7 mouse cellular contexts compared by ENCODE assay signal in the genomic region with DNA sequence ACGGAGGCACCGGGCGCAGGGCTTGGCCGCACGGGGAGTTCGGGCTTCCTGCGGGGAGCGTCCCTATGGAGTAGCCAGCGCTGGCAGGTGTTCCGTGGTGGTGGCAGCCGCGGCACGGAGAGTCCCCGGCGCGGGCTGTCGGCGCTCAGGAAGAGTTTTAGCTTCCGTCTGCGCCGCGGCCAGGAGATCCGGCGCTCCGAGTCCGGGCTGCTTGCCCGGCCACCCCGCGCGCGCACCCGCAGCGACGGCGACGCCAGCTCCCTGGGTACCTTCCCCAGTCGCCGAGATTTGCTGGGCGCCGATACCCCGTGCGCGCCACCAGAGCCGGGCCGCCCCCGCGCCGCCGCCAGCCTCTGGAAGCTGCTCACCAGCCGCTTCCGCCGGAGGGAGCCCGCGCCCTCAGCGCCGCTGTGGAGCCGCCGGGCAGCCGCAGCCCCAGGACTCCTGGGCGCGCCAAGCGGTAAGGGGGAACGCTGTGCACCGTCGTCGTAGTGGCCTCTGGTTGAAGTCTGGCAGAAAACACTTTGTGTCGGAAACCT. TPM values are rescaled to one million over a fixed set of nuclear protein-coding genes. Genes with fewer than 3 reads are reported as not detected.
DNase-seq lines count a peak whose midpoint lies in the region; ATAC-seq and TF ChIP-seq lines count a peak whose summit lies in the region.

No protein-coding gene starts in this region.

- TF ChIP-seq EP300 in stomach, postnatal 0 days (optimal IDR thresholded peaks at IDR 0.05), result no peak

- peaks cover 40% of the 10 kb centered on the region for H3K36me3 ChIP-seq in E14TG2a.4 (ENCODE audit: insufficient read depth, low read length)
- H3K36me3 ChIP-seq in forebrain, postnatal 0 days (ENCODE audit: insufficient read depth), result peaks cover 33% of the 10 kb centered on the region
- H3K36me3 ChIP-seq in hindbrain, embryonic 16.5 days (ENCODE audit: control insufficient read depth, insufficient read depth, low read length), result peaks cover 15% of the 10 kb centered on the region
- peaks cover 47% of the 10 kb centered on the region for H3K36me3 ChIP-seq in limb, embryonic 12.5 days
- peaks cover 22% of the 10 kb centered on the region for H3K36me3 ChIP-seq in midbrain, embryonic 16.5 days (ENCODE audit: control insufficient read depth, insufficient read depth, low read length)
- peaks cover 28% of the 10 kb centered on the region for H3K36me3 ChIP-seq in stomach, postnatal 0 days (ENCODE audit: control insufficient read depth, insufficient read depth, low read length)

- no peaks in the 10 kb centered on the region for H3K9me3 ChIP-seq in E14TG2a.4 (ENCODE audit: low read length)
- H3K9me3 ChIP-seq in forebrain, postnatal 0 days (ENCODE audit: low read length), result no peaks in the 10 kb centered on the region
- no peaks in the 10 kb centered on the region for H3K9me3 ChIP-seq in hindbrain, embryonic 16.5 days (ENCODE audit: control insufficient read depth, low read length)
- H3K9me3 ChIP-seq in limb, embryonic 12.5 days, result no peaks in the 10 kb centered on the region
- H3K9me3 ChIP-seq in midbrain, embryonic 16.5 days (replicated peaks; ENCODE audit: control insufficient read depth, low read length, poor library complexity, severe bottlenecking), result no peaks in the 10 kb centered on the region
- H3K9me3 ChIP-seq in stomach, postnatal 0 days (ENCODE audit: control insufficient read depth, low read length), result no peaks in the 10 kb centered on the region

- ATAC-seq in activated CD4-positive, CD25-positive, alpha-beta regulatory T cell, adult 4 months, result peak; percentile 34
- peak; percentile 73 for ATAC-seq in forebrain, postnatal 0 days
- no peak for ATAC-seq in hindbrain, embryonic 16.5 days
- ATAC-seq in limb, embryonic 12.5 days (ENCODE audit: insufficient number of reproducible peaks, insufficient read depth, low FRiP score, low TSS enrichment, low read depth), result no peak
- ATAC-seq in midbrain, embryonic 16.5 days, result no peak
- peak; percentile 17; the same call in 1 of the 2 replicates for ATAC-seq in stomach, postnatal 0 days (ENCODE audit: low FRiP score, low TSS enrichment)

- peak overlapping the region; percentile 60 for H3K4me2 ChIP-seq in forebrain, postnatal 0 days (ENCODE audit: low read depth)
- H3K4me2 ChIP-seq in hindbrain, embryonic 16.5 days (ENCODE audit: low read length), result peak overlapping the region; percentile 51
- H3K4me2 ChIP-seq in limb, embryonic 12.5 days, result peak overlapping the region; percentile 89
- H3K4me2 ChIP-seq in midbrain, embryonic 16.5 days (ENCODE audit: low read length), result peak overlapping the region; percentile 54
- peak overlapping the region; percentile 70 for H3K4me2 ChIP-seq in stomach, postnatal 0 days (replicated peaks; ENCODE audit: low read depth)

- TF ChIP-seq CTCF in E14TG2a.4 (conservative IDR thresholded peaks at IDR 0.05; ENCODE audit: low read length), result no peak
- peak; percentile 37 for TF ChIP-seq CTCF in forebrain, postnatal 0 days (IDR thresholded peaks at IDR 0.05; ENCODE audit: low read depth)
- peak; percentile 39 for TF ChIP-seq CTCF in stomach, postnatal 0 days (IDR thresholded peaks at IDR 0.05; ENCODE audit: low read depth)

- H3K9ac ChIP-seq in forebrain, postnatal 0 days, result 0 out of 2 replicates have a peak overlapping the region, but pooled peaks have one; percentile 25
- H3K9ac ChIP-seq in hindbrain, embryonic 16.5 days (ENCODE audit: low read depth, low read length), result peak overlapping the region; percentile 55
- H3K9ac ChIP-seq in limb, embryonic 12.5 days (replicated peaks), result peak overlapping the region; percentile 73
- peak overlapping the region; percentile 60 for H3K9ac ChIP-seq in midbrain, embryonic 16.5 days (ENCODE audit: low read depth, low read length)
- H3K9ac ChIP-seq in stomach, postnatal 0 days (ENCODE audit: low read length), result peak overlapping the region; percentile 72

- peaks cover 26% of the 10 kb centered on the region for H3K27me3 ChIP-seq in E14TG2a.4 (ENCODE audit: insufficient read depth, low read length)
- H3K27me3 ChIP-seq in forebrain, postnatal 0 days (ENCODE audit: insufficient read depth, low read length), result no peaks in the 10 kb centered on the region
- peaks cover 2% of the 10 kb centered on the region; the same call in 1 of the 2 replicates for H3K27me3 ChIP-seq in hindbrain, embryonic 16.5 days (replicated peaks; ENCODE audit: control insufficient read depth, insufficient read depth, low read length)
- peaks cover 32% of the 10 kb centered on the region for H3K27me3 ChIP-seq in limb, embryonic 12.5 days
- H3K27me3 ChIP-seq in midbrain, embryonic 16.5 days (ENCODE audit: control insufficient read depth, insufficient read depth, low read depth, low read length), result no peaks in the 10 kb centered on the region; the same call in none of the 2 replicates
- no peaks in the 10 kb centered on the region for H3K27me3 ChIP-seq in stomach, postnatal 0 days (ENCODE audit: control insufficient read depth, insufficient read depth, low read length)

- H3K4me1 ChIP-seq in E14TG2a.4 (replicated peaks; ENCODE audit: low read depth, low read length), result peaks cover 63% of the 10 kb centered on the region
- H3K4me1 ChIP-seq in forebrain, postnatal 0 days (ENCODE audit: insufficient read depth), result no peaks in the 10 kb centered on the region
- peaks cover 26% of the 10 kb centered on the region for H3K4me1 ChIP-seq in hindbrain, embryonic 16.5 days (ENCODE audit: control insufficient read depth, insufficient read depth, low read depth, low read length)
- peaks cover 39% of the 10 kb centered on the region for H3K4me1 ChIP-seq in limb, embryonic 12.5 days (replicated peaks)
- peaks cover 21% of the 10 kb centered on the region for H3K4me1 ChIP-seq in midbrain, embryonic 16.5 days (ENCODE audit: control insufficient read depth, insufficient read depth, low read length)
- H3K4me1 ChIP-seq in stomach, postnatal 0 days (replicated peaks; ENCODE audit: control insufficient read depth, insufficient read depth), result 0 out of 2 replicates have a peak, but pooled peaks cover 3% of the 10 kb centered on the region

- H3K4me3 ChIP-seq in E14TG2a.4 (replicated peaks; ENCODE audit: low read length), result peak overlapping the region; percentile 83
- peak overlapping the region; percentile 29 for H3K4me3 ChIP-seq in forebrain, postnatal 0 days (ENCODE audit: low read depth, low read length)
- H3K4me3 ChIP-seq in hindbrain, embryonic 16.5 days (ENCODE audit: low read length), result peak overlapping the region; percentile 30
- H3K4me3 ChIP-seq in limb, embryonic 12.5 days (replicated peaks), result peak overlapping the region; percentile 52
- H3K4me3 ChIP-seq in midbrain, embryonic 16.5 days (ENCODE audit: low read depth, low read length), result peak overlapping the region; percentile 31
- peak overlapping the region; percentile 53 for H3K4me3 ChIP-seq in stomach, postnatal 0 days (ENCODE audit: low read depth, low read length)

- WGBS in forebrain, postnatal 0 days, result 6% methylated on average over 64 of the region's 67 CpGs
- 3% methylated on average over 53 of the region's 67 CpGs for WGBS in hindbrain, embryonic 16.5 days
- 2% methylated on average over 58 of the region's 67 CpGs for WGBS in limb, embryonic 12.5 days
- 5% methylated on average over 65 of the region's 67 CpGs for WGBS in midbrain, embryonic 16.5 days
- 14% methylated on average over 45 of the region's 67 CpGs for WGBS in stomach, postnatal 0 days

- DNase-seq in forebrain, postnatal 0 days, result peak; percentile 69
- DNase-seq in stomach, postnatal 0 days (ENCODE audit: low spot score), result peak; percentile 73

- H3K27ac ChIP-seq in forebrain, postnatal 0 days (ENCODE audit: low read depth, low read length), result no peak overlapping the region
- H3K27ac ChIP-seq in hindbrain, embryonic 16.5 days (ENCODE audit: low read depth, low read length), result no peak overlapping the region
- H3K27ac ChIP-seq in limb, embryonic 12.5 days, result peak overlapping the region; percentile 73; the same call in 1 of the 2 replicates
- no peak overlapping the region for H3K27ac ChIP-seq in midbrain, embryonic 16.5 days (ENCODE audit: low read length)
- H3K27ac ChIP-seq in stomach, postnatal 0 days (replicated peaks), result peak overlapping the region; percentile 86

RNA-seq across cellular contexts. Expression of gene Agap3, which starts 22.8 kb away (rescaled TPM):
- polyA plus RNA-seq in activated CD4-positive, CD25-positive, alpha-beta regulatory T cell, adult 4 months (2017; shearing (Covaris generic)), result 1 to 10 TPM; 3.9 to 6.0 TPM
- total RNA-seq in forebrain, postnatal 0 days (2014; rRNA removed), result 270 and 296 TPM in 2 replicates
- 136 and 140 TPM in 2 replicates for polyA plus RNA-seq in forebrain, postnatal 0 days (2015; fragmentation: Nextera tagmentation; extraction: Ambion mirVana)
- 46.4 and 47.7 TPM in 2 replicates for polyA plus RNA-seq in hindbrain, embryonic 16.5 days (2015; fragmentation: Nextera tagmentation; extraction: Ambion mirVana)
- 42.0 and 67.8 TPM in 2 replicates for polyA plus RNA-seq in limb, embryonic 12.5 days (2016; fragmentation: Nextera tagmentation; extraction: Ambion mirVana)
- polyA plus RNA-seq in midbrain, embryonic 16.5 days (2015; fragmentation: Nextera tagmentation; extraction: Ambion mirVana), result 55.6 and 56.9 TPM in 2 replicates
- polyA plus RNA-seq in stomach, postnatal 0 days (2015; fragmentation: Nextera tagmentation; extraction: Ambion mirVana), result 21.9 and 26.5 TPM in 2 replicates

RNA-seq across cellular contexts. Expression of gene Tmub1, which starts 27.1 kb away (rescaled TPM):
- 10 to 100 TPM; 51.1 to 65.5 TPM for polyA plus RNA-seq in activated CD4-positive, CD25-positive, alpha-beta regulatory T cell, adult 4 months (2017; shearing (Covaris generic))
- 34.3 and 47.2 TPM in 2 replicates for total RNA-seq in forebrain, postnatal 0 days (2014; rRNA removed)
- 54.8 and 56.7 TPM in 2 replicates for polyA plus RNA-seq in forebrain, postnatal 0 days (2015; fragmentation: Nextera tagmentation; extraction: Ambion mirVana)
- 61.7 and 63.1 TPM in 2 replicates for polyA plus RNA-seq in hindbrain, embryonic 16.5 days (2015; fragmentation: Nextera tagmentation; extraction: Ambion mirVana)
- polyA plus RNA-seq in limb, embryonic 12.5 days (2016; fragmentation: Nextera tagmentation; extraction: Ambion mirVana), result 21.0 and 21.8 TPM in 2 replicates
- 60.1 and 63.2 TPM in 2 replicates for polyA plus RNA-seq in midbrain, embryonic 16.5 days (2015; fragmentation: Nextera tagmentation; extraction: Ambion mirVana)
- 20.9 and 21.1 TPM in 2 replicates for polyA plus RNA-seq in stomach, postnatal 0 days (2015; fragmentation: Nextera tagmentation; extraction: Ambion mirVana)

RNA-seq across cellular contexts. Expression of gene Fastk, which starts 29.7 kb away (rescaled TPM):
- polyA plus RNA-seq in activated CD4-positive, CD25-positive, alpha-beta regulatory T cell, adult 4 months (2017; shearing (Covaris generic)), result 10 to 100 TPM; 34.9 to 49.5 TPM
- 87.0 and 132 TPM in 2 replicates for total RNA-seq in forebrain, postnatal 0 days (2014; rRNA removed)
- 88.7 and 91.9 TPM in 2 replicates for polyA plus RNA-seq in forebrain, postnatal 0 days (2015; fragmentation: Nextera tagmentation; extraction: Ambion mirVana)
- 106 and 107 TPM in 2 replicates for polyA plus RNA-seq in hindbrain, embryonic 16.5 days (2015; fragmentation: Nextera tagmentation; extraction: Ambion mirVana)
- 105 TPM in 2 replicates for polyA plus RNA-seq in limb, embryonic 12.5 days (2016; fragmentation: Nextera tagmentation; extraction: Ambion mirVana)
- polyA plus RNA-seq in midbrain, embryonic 16.5 days (2015; fragmentation: Nextera tagmentation; extraction: Ambion mirVana), result 93.0 and 96.2 TPM in 2 replicates
- polyA plus RNA-seq in stomach, postnatal 0 days (2015; fragmentation: Nextera tagmentation; extraction: Ambion mirVana), result 66.6 and 67.9 TPM in 2 replicates

RNA-seq across cellular contexts. Expression of gene Slc4a2, which starts 51.2 kb away (rescaled TPM):
- polyA plus RNA-seq in activated CD4-positive, CD25-positive, alpha-beta regulatory T cell, adult 4 months (2017; shearing (Covaris generic)), result 10 to 100 TPM; 12.2 to 13.3 TPM
- total RNA-seq in forebrain, postnatal 0 days (2014; rRNA removed), result 21.4 and 31.9 TPM in 2 replicates
- 9.7 and 13.9 TPM in 2 replicates for polyA plus RNA-seq in forebrain, postnatal 0 days (2015; fragmentation: Nextera tagmentation; extraction: Ambion mirVana)
- 29.0 and 29.8 TPM in 2 replicates for polyA plus RNA-seq in hindbrain, embryonic 16.5 days (2015; fragmentation: Nextera tagmentation; extraction: Ambion mirVana)
- polyA plus RNA-seq in limb, embryonic 12.5 days (2016; fragmentation: Nextera tagmentation; extraction: Ambion mirVana), result 47.1 and 50.2 TPM in 2 replicates
- 22.2 and 23.7 TPM in 2 replicates for polyA plus RNA-seq in midbrain, embryonic 16.5 days (2015; fragmentation: Nextera tagmentation; extraction: Ambion mirVana)
- polyA plus RNA-seq in stomach, postnatal 0 days (2015; fragmentation: Nextera tagmentation; extraction: Ambion mirVana), result 34.3 and 37.8 TPM in 2 replicates

RNA-seq across cellular contexts. Expression of gene Cdk5, which starts 51.5 kb away (rescaled TPM):
- 10 to 100 TPM; 54.8 to 58.3 TPM for polyA plus RNA-seq in activated CD4-positive, CD25-positive, alpha-beta regulatory T cell, adult 4 months (2017; shearing (Covaris generic))
- total RNA-seq in forebrain, postnatal 0 days (2014; rRNA removed), result 83.3 and 93.8 TPM in 2 replicates
- polyA plus RNA-seq in forebrain, postnatal 0 days (2015; fragmentation: Nextera tagmentation; extraction: Ambion mirVana), result 156 and 165 TPM in 2 replicates
- 139 and 140 TPM in 2 replicates for polyA plus RNA-seq in hindbrain, embryonic 16.5 days (2015; fragmentation: Nextera tagmentation; extraction: Ambion mirVana)
- polyA plus RNA-seq in limb, embryonic 12.5 days (2016; fragmentation: Nextera tagmentation; extraction: Ambion mirVana), result 53.8 and 54.5 TPM in 2 replicates
- polyA plus RNA-seq in midbrain, embryonic 16.5 days (2015; fragmentation: Nextera tagmentation; extraction: Ambion mirVana), result 130 and 149 TPM in 2 replicates
- polyA plus RNA-seq in stomach, postnatal 0 days (2015; fragmentation: Nextera tagmentation; extraction: Ambion mirVana), result 29.3 and 30.5 TPM in 2 replicates

Comparison
In these comparisons a context has a peak if more than half of its experiments do, and no peak if none do; other contexts are left out.
1. H3K4me3 ChIP-seq: peak in every context shown above with its lines; median percentile 83 in E14TG2a.4; 53 in stomach, postnatal 0 days; 52 in limb, embryonic 12.5 days; 31 in midbrain, embryonic 16.5 days; 30 in hindbrain, embryonic 16.5 days; 29 in forebrain, postnatal 0 days.
2. ATAC-seq: peak in activated CD4-positive, CD25-positive, alpha-beta regulatory T cell, adult 4 months (single experiment), forebrain, postnatal 0 days (single experiment) and stomach, postnatal 0 days (single experiment); none in hindbrain, embryonic 16.5 days (single experiment), limb, embryonic 12.5 days (single experiment) and midbrain, embryonic 16.5 days (single experiment).
3. H3K27ac ChIP-seq: peak in limb, embryonic 12.5 days (single experiment) and stomach, postnatal 0 days (single experiment); none in forebrain, postnatal 0 days (single experiment), hindbrain, embryonic 16.5 days (single experiment) and midbrain, embryonic 16.5 days (single experiment).
4. Peak in every context shown above with its lines, with median percentiles within 50 percentile points of each other: H3K4me2 ChIP-seq and H3K9ac ChIP-seq.